Mouse (Mus musculus) embryonic fibroblast, embryonic 13.5 days (primary cell): ENCODE measurements around the gene Actr1a.

ENCODE experiments used
- CTCF ChIP-seq: IDR thresholded peaks from 2 replicates; pipeline ENCODE4 v1.5.1; 2011; ENCODE audit warnings: mild to moderate bottlenecking, control low read depth, low read length, moderate library complexity, borderline replicate concordance; ENCODE audit not compliant: insufficient read depth
- POLR2A ChIP-seq: IDR thresholded peaks from 2 replicates; pipeline ENCODE4 v1.6.1; 2011; ENCODE audit warnings: low read depth, mild to moderate bottlenecking, control low read depth, low read length, moderate library complexity

- no peak for TF ChIP-seq POLR2A
- no peak for TF ChIP-seq CTCF
Observed at GRCm38 (mm10) chr19:46363294-46364009, 32.1 kb downstream of the Actr1a start.
